Mouse (Mus musculus) midbrain, embryonic 16.5 days (tissue): Measurements from ENCODE around the gene Spice1. TPM values are rescaled to one million over a fixed set of nuclear protein-coding genes. Genes with fewer than 3 reads are reported as not detected.

Experiments used
- ATAC-seq: fragments of 200-750 bp; cut with Nextera tagmentation; 2 replicates; pipeline ENCODE4 v1.8.0; 2017; ENCODE audit warnings: moderate TSS enrichment
- H3K27ac ChIP-seq: fragments of 300-500 bp; sonication (generic); 2 replicates; pipeline ENCODE4 v1.5.1; 2014; ENCODE audit warnings: mild to moderate bottlenecking, low read length, mixed read lengths
- H3K27me3 ChIP-seq: fragments of 300-500 bp; sonication (generic); 2 replicates; pipeline ENCODE4 v1.6.1; 2014; ENCODE audit warnings: low read depth, low read length, mixed read lengths; ENCODE audit not compliant: control insufficient read depth, insufficient read depth
- H3K36me3 ChIP-seq: fragments of 300-500 bp; sonication (generic); 2 replicates; pipeline ENCODE4 v1.6.1; 2014; ENCODE audit warnings: mild to moderate bottlenecking, low read length, moderate library complexity, mixed read lengths; ENCODE audit not compliant: control insufficient read depth, insufficient read depth
- H3K4me1 ChIP-seq: fragments of 300-500 bp; sonication (generic); 2 replicates; pipeline ENCODE4 v1.6.1; 2014; ENCODE audit warnings: mild to moderate bottlenecking, low read length, mixed read lengths; ENCODE audit not compliant: control insufficient read depth, insufficient read depth
- H3K4me2 ChIP-seq: fragments of 300-500 bp; sonication (generic); 2 replicates; pipeline ENCODE4 v1.6.1; 2014; ENCODE audit warnings: mild to moderate bottlenecking, low read length, mixed read lengths
- H3K4me3 ChIP-seq: fragments of 300-500 bp; sonication (generic); 2 replicates; pipeline ENCODE4 v1.5.1; 2014; ENCODE audit warnings: low read depth, mild to moderate bottlenecking, low read length, moderate library complexity, mixed read lengths
- H3K9ac ChIP-seq: fragments of 300-500 bp; sonication (generic); 2 replicates; pipeline ENCODE4 v1.6.1; 2014; ENCODE audit warnings: low read depth, low read length, mixed read lengths
- H3K9me3 ChIP-seq: fragments of 300-500 bp; sonication (generic); replicated peaks from 2 replicates; pipeline ENCODE4 v1.6.1; 2014; ENCODE audit warnings: mild to moderate bottlenecking, low read length, mixed read lengths; ENCODE audit not compliant: control insufficient read depth, poor library complexity, severe bottlenecking
- WGBS: fragments of 180-500 bp; shearing (Covaris S2); extraction: QIAGEN DNeasy Blood & Tissue Kit; methylation state at CpG from one replicate; pipeline ENCODE4 v1.1.7; 2014; 5-methylcytosine and 5-hydroxymethylcytosine counted together
- polyA plus RNA-seq: library from polyadenylated mRNA; unstranded; fragments of >200 nt; fragmentation: Nextera tagmentation; extraction: Ambion mirVana; gene quantifications from 2 replicates; pipeline ENCODE4 v1.2.1, GENCODE M21; 2015

Spice1 gene
- polyA plus RNA-seq, 1 experiment from 2014 or later: 11.8 TPM

DNA sequence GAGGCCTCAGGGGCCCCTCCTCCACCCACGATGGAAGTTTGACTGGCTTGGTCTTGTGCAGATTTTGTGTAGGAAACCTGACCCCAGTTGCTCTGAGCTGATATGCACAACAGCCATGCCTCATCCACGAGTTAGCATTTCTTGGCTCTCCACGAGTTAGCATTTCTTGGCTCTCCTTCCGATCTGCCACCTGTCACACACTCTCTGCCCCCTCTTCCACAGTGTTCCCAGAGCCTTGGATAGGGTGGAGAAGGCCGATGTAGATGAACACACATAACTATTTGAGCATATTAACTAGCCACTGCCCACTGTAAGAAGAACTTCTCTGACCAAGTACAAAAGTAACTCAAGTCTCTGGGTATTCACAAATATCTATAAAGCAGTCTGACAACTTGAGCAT is 81.5 kb downstream of the Spice1 start:
- no peak overlapping the region for H3K9ac ChIP-seq
- H3K36me3 ChIP-seq: no peaks in the 10 kb centered on the region
- no peak for ATAC-seq
- no peaks in the 10 kb centered on the region for H3K27me3 ChIP-seq
- H3K9me3 ChIP-seq: no peaks in the 10 kb centered on the region
- WGBS: 80% methylated on average over 5 of the region's 5 CpGs
- H3K27ac ChIP-seq: no peak overlapping the region
- H3K4me1 ChIP-seq: peaks cover 2% of the 10 kb centered on the region; the same call in 1 of the 2 replicates
- no peak overlapping the region for H3K4me3 ChIP-seq
- H3K4me2 ChIP-seq: no peak overlapping the region

DNA sequence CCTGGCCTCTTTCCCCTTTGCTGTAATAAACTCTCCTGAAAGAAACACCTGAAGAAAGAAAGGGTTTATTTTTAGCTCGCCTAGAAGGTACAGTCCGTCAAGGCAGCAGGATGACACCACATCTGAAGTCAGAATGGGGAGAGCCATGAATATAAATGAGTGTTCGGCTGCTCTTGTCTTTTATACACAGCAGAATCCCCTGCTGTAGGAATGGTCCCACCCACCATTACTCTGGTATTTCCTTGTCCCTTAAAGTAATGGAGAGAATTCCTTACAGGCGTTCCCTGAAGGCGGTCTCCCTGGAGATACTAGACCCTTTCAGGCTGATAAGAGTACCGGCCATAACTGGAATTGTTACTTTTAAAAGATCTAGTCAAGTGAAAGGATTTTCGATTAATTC is 83.1 kb downstream of the Spice1 start:
- no peak overlapping the region for H3K9ac ChIP-seq
- ATAC-seq: peak; percentile 95
- WGBS: 34% methylated on average over 7 of the region's 7 CpGs
- peak overlapping the region; percentile 27 for H3K4me3 ChIP-seq
- no peaks in the 10 kb centered on the region for H3K36me3 ChIP-seq
- peak overlapping the region; percentile 43 for H3K4me2 ChIP-seq
- peak overlapping the region; percentile 12; the same call in 1 of the 2 replicates for H3K27ac ChIP-seq
- no peaks in the 10 kb centered on the region for H3K9me3 ChIP-seq
- H3K4me1 ChIP-seq: peaks cover 2% of the 10 kb centered on the region; the same call in 1 of the 2 replicates
- H3K27me3 ChIP-seq: no peaks in the 10 kb centered on the region

DNA sequence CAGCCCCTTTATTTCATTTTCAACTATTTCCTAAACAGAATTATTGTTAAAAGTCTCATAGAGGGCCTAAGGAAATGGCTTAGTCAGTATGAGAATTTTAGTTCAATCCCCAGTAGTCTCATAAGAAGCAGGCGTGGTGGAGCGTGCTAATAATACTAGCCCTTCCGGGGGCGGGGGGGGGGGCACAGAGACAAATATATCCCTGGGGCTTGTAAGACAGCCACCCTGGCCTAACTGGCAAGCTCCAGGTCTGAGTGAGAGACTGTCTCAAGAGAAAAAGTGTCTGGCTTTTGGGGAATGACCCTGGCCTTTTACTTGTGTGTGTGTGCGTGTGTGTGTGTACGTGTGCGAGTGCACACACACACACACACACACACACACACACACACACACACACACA is 88.0 kb downstream of the Spice1 start:
- Histone ChIP-seq H3K9ac (no peak overlapping the region), H3K27ac (no peak overlapping the region), H3K4me1 (peaks cover 2% of the 10 kb centered on the region; the same call in 1 of the 2 replicates), H3K36me3 (no peaks in the 10 kb centered on the region), H3K4me2 (no peak overlapping the region), H3K27me3 (no peaks in the 10 kb centered on the region), H3K9me3 (no peaks in the 10 kb centered on the region), H3K4me3 (no peak overlapping the region)
- ATAC-seq: no peak
- WGBS: 89% methylated on average over 7 of the region's 7 CpGs

DNA sequence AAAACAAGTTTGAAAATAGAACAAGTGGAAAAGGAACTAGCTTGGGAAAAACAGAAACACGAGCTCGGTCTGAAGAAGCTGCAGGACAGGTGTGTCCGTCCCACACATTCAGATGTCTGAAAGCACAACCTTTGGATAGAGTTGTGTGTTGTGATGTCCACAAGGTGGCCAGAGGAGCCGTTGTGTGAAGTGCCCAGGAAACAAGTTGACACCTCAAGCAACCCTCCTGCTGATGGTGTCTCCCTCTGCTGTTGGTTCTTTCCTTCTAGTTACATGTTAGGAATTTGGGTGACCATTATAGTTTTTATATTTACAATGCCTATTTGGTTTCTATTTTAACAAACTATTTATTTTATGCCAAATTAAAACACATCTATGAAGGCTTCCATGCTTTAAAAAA is 88.6 kb downstream of the Spice1 start:
- H3K9ac ChIP-seq: no peak overlapping the region
- no peak overlapping the region for H3K27ac ChIP-seq
- no peak overlapping the region for H3K4me3 ChIP-seq
- H3K4me2 ChIP-seq: no peak overlapping the region
- H3K9me3 ChIP-seq: no peaks in the 10 kb centered on the region
- no peaks in the 10 kb centered on the region for H3K27me3 ChIP-seq
- no peak for ATAC-seq
- no peaks in the 10 kb centered on the region for H3K36me3 ChIP-seq
- 76% methylated on average over 4 of the region's 4 CpGs for WGBS
- H3K4me1 ChIP-seq: no peaks in the 10 kb centered on the region

Other genes starting within 250 kb of the Spice1 start
- 144 and 172 TPM in 2 replicates for gene Atp6v1a, start 207.4 kb upstream of the Spice1 start, polyA plus RNA-seq
- gene Naa50, start 207.3 kb upstream of the Spice1 start, polyA plus RNA-seq: 59.8 and 67.9 TPM in 2 replicates
- 2.0 and 2.5 TPM in 2 replicates for gene Usf3, start 173.9 kb upstream of the Spice1 start, polyA plus RNA-seq
- gene Sidt1, start 13.9 kb upstream of the Spice1 start, polyA plus RNA-seq: 11.2 and 11.9 TPM in 2 replicates
- 6.5 and 7.0 TPM in 2 replicates for gene Cfap44, start 47.7 kb downstream of the Spice1 start, polyA plus RNA-seq
- gene Boc, start 211.8 kb downstream of the Spice1 start, polyA plus RNA-seq: 7.3 and 10.5 TPM in 2 replicates